Mouse (Mus musculus) hindbrain, embryonic 13.5 days (tissue): Measurements from ENCODE around the gene Pdss1. TPM values are rescaled to one million over a fixed set of nuclear protein-coding genes. Genes with fewer than 3 reads are reported as not detected.
A peak's percentile ranks its signal among the peaks of the same experiment; 100 is the strongest.

Experiments
- ATAC-seq: fragments of 200-750 bp; cut with Nextera tagmentation; 2 replicates; pipeline ENCODE4 v1.8.0; 2017; ENCODE audit warnings: moderate TSS enrichment; ENCODE audit not compliant: low FRiP score
- H3K27ac ChIP-seq: fragments of 300-500 bp; sonication (generic); 2 replicates; pipeline ENCODE4 v1.5.1; 2015; ENCODE audit warnings: inconsistent platforms, mild to moderate bottlenecking, moderate library complexity
- H3K27me3 ChIP-seq: fragments of 300-500 bp; sonication (generic); 2 replicates; pipeline ENCODE4 v1.6.1; 2015; ENCODE audit warnings: mild to moderate bottlenecking, inconsistent platforms
- H3K36me3 ChIP-seq: fragments of 300-500 bp; sonication (generic); 2 replicates; pipeline ENCODE4 v1.6.1; 2015; ENCODE audit warnings: mild to moderate bottlenecking, inconsistent platforms
- H3K4me1 ChIP-seq: fragments of 300-500 bp; sonication (generic); replicated peaks from 2 replicates; pipeline ENCODE4 v1.6.1; 2015; ENCODE audit warnings: inconsistent platforms
- H3K4me2 ChIP-seq: fragments of 300-500 bp; sonication (generic); 2 replicates; pipeline ENCODE4 v1.6.1; 2015; ENCODE audit warnings: inconsistent platforms, mild to moderate bottlenecking, moderate library complexity
- H3K4me3 ChIP-seq: fragments of 300-500 bp; sonication (generic); 2 replicates; pipeline ENCODE4 v1.5.1; 2015; ENCODE audit warnings: mild to moderate bottlenecking, inconsistent platforms
- H3K9ac ChIP-seq: fragments of 300-500 bp; sonication (generic); 2 replicates; pipeline ENCODE4 v1.6.1; 2015; ENCODE audit warnings: mild to moderate bottlenecking, inconsistent platforms
- H3K9me3 ChIP-seq: fragments of 300-500 bp; sonication (generic); 2 replicates; pipeline ENCODE4 v1.6.1; 2016; ENCODE audit warnings: inconsistent platforms
- WGBS: fragments of 180-500 bp; shearing (Covaris S2); methylation state at CpG from one replicate; pipeline ENCODE4 v1.1.7; 2015; 5-methylcytosine and 5-hydroxymethylcytosine counted together
- polyA plus RNA-seq: library from polyadenylated mRNA; unstranded; fragments of >200 nt; fragmentation: Nextera tagmentation; extraction: Ambion mirVana; gene quantifications from 2 replicates; pipeline ENCODE4 v1.2.1, GENCODE M21; 2015

Gene Pdss1
- polyA plus RNA-seq, 1 experiment from 2014 or later: 24.6 TPM

DNA sequence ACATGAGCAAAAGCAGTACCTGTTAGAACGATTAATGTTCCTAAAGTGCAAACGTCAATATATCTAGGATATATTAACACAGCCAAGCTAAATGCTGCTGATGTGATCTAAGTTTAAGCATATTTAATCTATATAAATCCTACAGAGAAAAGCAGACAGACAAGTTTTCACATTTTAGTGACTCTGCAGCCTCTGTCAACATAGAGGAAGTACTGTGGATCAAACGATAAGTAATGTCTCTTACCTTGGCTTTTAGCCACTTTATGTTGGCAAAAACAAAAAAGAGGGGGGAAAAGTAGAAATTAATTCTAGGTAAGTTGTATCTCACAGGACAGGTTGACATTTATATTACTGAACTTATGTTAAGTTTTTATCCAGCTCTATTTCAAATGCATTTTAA lies 67.6 kb downstream of the Pdss1 start:
- H3K27me3 ChIP-seq: no peaks in the 10 kb centered on the region
- no peak overlapping the region for H3K9ac ChIP-seq
- H3K9me3 ChIP-seq: no peaks in the 10 kb centered on the region
- no peak overlapping the region for H3K27ac ChIP-seq
- no peaks in the 10 kb centered on the region for H3K4me1 ChIP-seq
- H3K4me3 ChIP-seq: no peak overlapping the region
- WGBS: 94% methylated on average over 3 of the region's 3 CpGs
- no peak overlapping the region for H3K4me2 ChIP-seq
- ATAC-seq: no peak
- H3K36me3 ChIP-seq: peaks cover 2% of the 10 kb centered on the region; the same call in 1 of the 2 replicates

DNA sequence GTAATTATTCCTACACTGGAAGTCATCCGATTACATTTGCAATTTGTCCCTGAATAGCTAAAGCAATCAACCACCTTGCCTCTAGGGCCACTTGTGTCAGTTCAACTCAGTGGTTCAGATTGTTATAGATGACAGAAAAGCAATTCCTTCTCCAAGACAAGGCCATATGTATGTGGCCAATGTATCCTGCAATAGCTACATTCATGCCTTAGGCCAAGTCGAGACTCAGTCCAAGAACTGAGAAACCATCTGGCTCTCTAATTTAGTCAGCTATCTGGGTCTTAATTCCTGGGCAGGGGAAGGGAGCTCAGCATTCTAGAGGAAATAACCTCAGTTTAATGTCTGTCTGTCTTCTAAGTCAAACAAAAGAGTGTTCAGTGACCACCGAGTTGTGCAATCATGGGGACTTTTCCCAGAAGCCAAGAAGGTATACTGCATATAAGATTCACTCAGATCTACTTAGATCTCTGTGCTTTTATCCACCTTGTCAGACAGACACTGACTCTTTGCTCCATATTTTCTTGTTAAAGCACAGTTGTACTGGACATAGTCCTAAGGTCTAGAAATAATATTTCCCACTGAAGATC lies 82.2 kb downstream of the Pdss1 start:
- ATAC-seq: peak; percentile 37; the same call in 1 of the 2 replicates
- H3K36me3 ChIP-seq: no peaks in the 10 kb centered on the region
- H3K27ac ChIP-seq: no peak overlapping the region
- peaks cover 3% of the 10 kb centered on the region; the same call in 1 of the 2 replicates for H3K4me1 ChIP-seq
- no peaks in the 10 kb centered on the region for H3K27me3 ChIP-seq
- H3K4me3 ChIP-seq: no peak overlapping the region
- H3K4me2 ChIP-seq: no peak overlapping the region
- no peaks in the 10 kb centered on the region for H3K9me3 ChIP-seq
- no peak overlapping the region for H3K9ac ChIP-seq
- WGBS: 64% methylated on average over 3 of the region's 3 CpGs

DNA sequence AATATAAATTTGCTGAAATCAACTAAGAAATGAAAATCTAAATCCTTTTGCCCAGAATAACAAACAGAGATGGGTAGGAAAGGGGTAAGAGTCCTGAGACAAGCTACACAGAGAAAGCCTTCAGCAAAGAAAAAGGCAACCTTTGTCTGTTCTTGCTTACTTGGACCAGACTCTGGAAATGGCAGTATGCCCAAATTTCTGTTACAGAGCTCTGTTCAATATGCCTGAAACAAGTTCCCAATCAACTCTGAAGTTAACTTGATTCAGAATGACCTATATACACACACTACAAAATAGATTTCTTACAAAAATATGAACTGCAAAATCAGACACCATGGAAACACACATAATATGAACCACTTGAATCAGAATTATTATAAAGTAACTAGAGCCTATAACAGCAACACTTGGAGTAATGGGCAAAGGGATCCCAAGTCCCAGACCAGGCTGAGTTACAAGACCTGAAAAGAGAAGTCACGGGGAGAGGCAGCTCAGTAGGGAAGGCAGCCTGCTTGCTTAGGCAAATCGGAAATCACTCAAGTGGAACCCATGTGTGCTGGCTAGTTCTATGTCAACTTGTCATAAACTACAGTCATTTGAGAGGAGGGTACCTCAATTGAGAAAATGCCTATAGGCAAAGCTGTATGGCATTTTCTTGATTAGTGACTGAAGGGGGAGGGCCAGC lies 90.8 kb downstream of the Pdss1 start:
- no peaks in the 10 kb centered on the region for H3K9me3 ChIP-seq
- H3K4me3 ChIP-seq: no peak overlapping the region
- H3K4me1 ChIP-seq: peaks cover 9% of the 10 kb centered on the region
- peak overlapping the region; percentile 45 for H3K27ac ChIP-seq
- no peaks in the 10 kb centered on the region for H3K27me3 ChIP-seq
- no peak overlapping the region for H3K4me2 ChIP-seq
- H3K9ac ChIP-seq: no peak overlapping the region
- 46% methylated on average over 2 of the region's 2 CpGs for WGBS
- H3K36me3 ChIP-seq: no peaks in the 10 kb centered on the region
- ATAC-seq: 0 out of 2 replicates have a peak, but pooled peaks have one; percentile 49

Other genes starting within 250 kb of the Pdss1 start
- 1.6 TPM in 2 replicates for gene Apbb1ip, start 121.4 kb upstream of the Pdss1 start, polyA plus RNA-seq
- 51.8 and 52.9 TPM in 2 replicates for gene Abi1, start 144.7 kb downstream of the Pdss1 start, polyA plus RNA-seq
- gene Acbd5, start 172.6 kb downstream of the Pdss1 start, polyA plus RNA-seq: 76.8 and 84.6 TPM in 2 replicates